Mouse (Mus musculus) neural tube, embryonic 11.5 days (tissue): Measurements from ENCODE around the gene Thoc6. TPM values are rescaled to one million over a fixed set of nuclear protein-coding genes. Genes with fewer than 3 reads are reported as not detected.

ENCODE experiments used
- ATAC-seq: fragments of 200-750 bp; cut with Nextera tagmentation; 2 replicates; pipeline ENCODE4 v1.8.0; 2017; ENCODE audit warnings: moderate number of reproducible peaks, mild to moderate bottlenecking, moderate TSS enrichment, moderate library complexity; ENCODE audit not compliant: insufficient read depth, low FRiP score, low TSS enrichment
- DNase-seq: peaks from one replicate; pipeline ENCODE4 v3.0.0-alpha.2; 2015; ENCODE audit warnings: low spot score
- H3K27ac ChIP-seq: fragments of 300-500 bp; sonication (generic); 2 replicates; pipeline ENCODE4 v1.5.1; 2014; ENCODE audit warnings: low read depth, mild to moderate bottlenecking, low read length
- H3K27me3 ChIP-seq: fragments of 300-500 bp; sonication (generic); 2 replicates; pipeline ENCODE4 v1.6.1; 2014; ENCODE audit warnings: mild to moderate bottlenecking, low read length, mixed read lengths; ENCODE audit not compliant: control insufficient read depth, insufficient read depth
- H3K36me3 ChIP-seq: fragments of 300-500 bp; sonication (generic); 2 replicates; pipeline ENCODE4 v1.6.1; 2014; ENCODE audit warnings: mild to moderate bottlenecking, low read length, moderate library complexity, mixed read lengths; ENCODE audit not compliant: control insufficient read depth, insufficient read depth
- H3K4me1 ChIP-seq: fragments of 300-500 bp; sonication (generic); 2 replicates; pipeline ENCODE4 v1.6.1; 2014; ENCODE audit warnings: low read length, mixed read lengths; ENCODE audit not compliant: control insufficient read depth, insufficient read depth
- H3K4me2 ChIP-seq: fragments of 300-500 bp; sonication (generic); 2 replicates; pipeline ENCODE4 v1.6.1; 2014; ENCODE audit warnings: low read depth, mild to moderate bottlenecking, moderate library complexity
- H3K4me3 ChIP-seq: fragments of 300-500 bp; sonication (generic); 2 replicates; pipeline ENCODE4 v1.5.1; 2014; ENCODE audit warnings: low read depth, low read length
- H3K9ac ChIP-seq: fragments of 300-500 bp; sonication (generic); 2 replicates; pipeline ENCODE4 v1.6.1; 2014; ENCODE audit warnings: mild to moderate bottlenecking, low read length
- H3K9me3 ChIP-seq: fragments of 300-500 bp; sonication (generic); 2 replicates; pipeline ENCODE4 v1.6.1; 2016; ENCODE audit warnings: low read length; ENCODE audit not compliant: control insufficient read depth
- WGBS: fragments of 180-500 bp; shearing (Covaris S2); extraction: QIAGEN DNeasy Blood & Tissue Kit; methylation state at CpG from one replicate; pipeline ENCODE4 v1.1.7; 2014; 5-methylcytosine and 5-hydroxymethylcytosine counted together
- polyA plus RNA-seq: library from polyadenylated mRNA; unstranded; fragments of >200 nt; fragmentation: Nextera tagmentation; extraction: Ambion mirVana; gene quantifications from 2 replicates; pipeline ENCODE4 v1.2.1, GENCODE M21; 2014

Thoc6 gene
- polyA plus RNA-seq, 1 experiment from 2014 or later, result 62.4 TPM

- Histone ChIP-seq H3K4me3 (no peak overlapping the region), H3K36me3 (no peaks in the 10 kb centered on the region), H3K27me3 (peaks cover 18% of the 10 kb centered on the region), H3K9ac (no peak overlapping the region), H3K4me1 (no peaks in the 10 kb centered on the region), H3K4me2 (no peak overlapping the region), H3K9me3 (no peaks in the 10 kb centered on the region), H3K27ac (no peak overlapping the region)
- WGBS, result 88% methylated on average over 9 of the region's 9 CpGs
- DNase-seq (no peak), ATAC-seq (no peak)
These were observed 29.6 kb upstream of the Thoc6 start for GRCm38 (mm10) chr17:23703301-23703700.

- H3K4me3 ChIP-seq, result peak overlapping the region; percentile 67
- H3K4me2 ChIP-seq, result peak overlapping the region; percentile 99
- DNase-seq, result peak; percentile 89
- peak overlapping the region; percentile 57 for H3K9ac ChIP-seq
- ATAC-seq, result peak; percentile 97
- H3K4me1 ChIP-seq, result no peaks in the 10 kb centered on the region
- no peaks in the 10 kb centered on the region for H3K9me3 ChIP-seq
- H3K27me3 ChIP-seq, result peaks cover 22% of the 10 kb centered on the region
- no peaks in the 10 kb centered on the region for H3K36me3 ChIP-seq
- H3K27ac ChIP-seq, result no peak overlapping the region
- WGBS, result under 1% methylated on average over 28 of the region's 28 CpGs
These were observed 26.4 kb upstream of the Thoc6 start for GRCm38 (mm10) chr17:23700079-23700478.

GRCm38 (mm10) chr17:23699131-23700077 lies 25.7 kb upstream of the Thoc6 start:
- peaks cover 22% of the 10 kb centered on the region for H3K27me3 ChIP-seq
- peak overlapping the region; percentile 57 for H3K9ac ChIP-seq
- ATAC-seq (peak; percentile 49), DNase-seq (peak; percentile 21)
- H3K4me2 ChIP-seq, result peak overlapping the region; percentile 99
- H3K4me1 ChIP-seq, result no peaks in the 10 kb centered on the region
- H3K27ac ChIP-seq, result no peak overlapping the region
- H3K4me3 ChIP-seq, result peak overlapping the region; percentile 67
- no peaks in the 10 kb centered on the region for H3K36me3 ChIP-seq
- WGBS, result under 1% methylated on average over 61 of the region's 101 CpGs
- no peaks in the 10 kb centered on the region for H3K9me3 ChIP-seq

- no peaks in the 10 kb centered on the region for H3K9me3 ChIP-seq
- WGBS, result 8% methylated on average over 3 of the region's 3 CpGs
- H3K36me3 ChIP-seq, result no peaks in the 10 kb centered on the region
- H3K27me3 ChIP-seq, result peaks cover 20% of the 10 kb centered on the region
- H3K27ac ChIP-seq, result no peak overlapping the region
- H3K4me1 ChIP-seq, result no peaks in the 10 kb centered on the region
- no peak overlapping the region for H3K9ac ChIP-seq
- no peak overlapping the region for H3K4me2 ChIP-seq
- no peak for ATAC-seq
- DNase-seq, result no peak
- no peak overlapping the region for H3K4me3 ChIP-seq
These were observed 22.1 kb upstream of the Thoc6 start for GRCm38 (mm10) chr17:23695801-23696200.

- DNase-seq (no peak), ATAC-seq (no peak)
- Histone ChIP-seq H3K4me1 (no peaks in the 10 kb centered on the region), H3K27me3 (peaks cover 13% of the 10 kb centered on the region), H3K4me2 (no peak overlapping the region), H3K9me3 (no peaks in the 10 kb centered on the region), H3K4me3 (no peak overlapping the region), H3K9ac (no peak overlapping the region), H3K27ac (no peak overlapping the region), H3K36me3 (no peaks in the 10 kb centered on the region)
- 76% methylated on average over 1 of the region's 1 CpGs for WGBS
These were observed 20.8 kb upstream of the Thoc6 start for GRCm38 (mm10) chr17:23694491-23694890.

- Histone ChIP-seq H3K27me3 (peaks cover 42% of the 10 kb centered on the region), H3K9ac (no peak within 1 kb of the TSS), H3K4me1 (peaks cover 2% of the 10 kb centered on the region; the same call in 1 of the 2 replicates), H3K27ac (no peak within 1 kb of the TSS), H3K4me2 (no peak within 1 kb of the TSS), H3K4me3 (no peak within 1 kb of the TSS), H3K9me3 (no peaks in the 10 kb centered on the region), H3K36me3 (no peaks in the 10 kb centered on the region)
- whole genome bisulfite sequencing, result 11% methylated on average over 15 of the region's 15 CpGs
- ATAC-seq (no peak; the same call in 1 of the 2 replicates), DNase-seq (peak; percentile 12)
These were observed 10.4 kb upstream of the Thoc6 start, which contains the start of gene Cldn9 for GRCm38 (mm10) chr17:23683856-23684672. TSS of gene Cldn9 (minus strand) at chr17:23684026.

- no peaks in the 10 kb centered on the region for H3K36me3 ChIP-seq
- H3K27me3 ChIP-seq, result peaks cover 50% of the 10 kb centered on the region
- H3K4me1 ChIP-seq, result peaks cover 2% of the 10 kb centered on the region; the same call in 1 of the 2 replicates
- ATAC-seq (no peak), DNase-seq (no peak)
- no peak overlapping the region for H3K27ac ChIP-seq
- H3K9ac ChIP-seq, result no peak overlapping the region
- 16% methylated on average over 15 of the region's 15 CpGs for WGBS
- no peak overlapping the region for H3K4me3 ChIP-seq
- H3K9me3 ChIP-seq, result no peaks in the 10 kb centered on the region
- no peak overlapping the region for H3K4me2 ChIP-seq
These were observed 9.5 kb upstream of the Thoc6 start for GRCm38 (mm10) chr17:23683226-23683625.

- DNase-seq, result peak; percentile 8
- H3K36me3 ChIP-seq, result no peaks in the 10 kb centered on the region
- H3K4me3 ChIP-seq, result no peak overlapping the region
- no peak for ATAC-seq
- H3K27me3 ChIP-seq, result peaks cover 54% of the 10 kb centered on the region
- H3K9me3 ChIP-seq, result no peaks in the 10 kb centered on the region
- no peak overlapping the region for H3K27ac ChIP-seq
- WGBS, result 58% methylated on average over 3 of the region's 3 CpGs
- H3K4me2 ChIP-seq, result no peak overlapping the region
- no peak overlapping the region for H3K9ac ChIP-seq
- peaks cover 2% of the 10 kb centered on the region; the same call in 1 of the 2 replicates for H3K4me1 ChIP-seq
These were observed 8.8 kb upstream of the Thoc6 start for GRCm38 (mm10) chr17:23682530-23682929.
